Comparison of ENCODE assay signal across 20 mouse cellular contexts in the genomic region with DNA sequence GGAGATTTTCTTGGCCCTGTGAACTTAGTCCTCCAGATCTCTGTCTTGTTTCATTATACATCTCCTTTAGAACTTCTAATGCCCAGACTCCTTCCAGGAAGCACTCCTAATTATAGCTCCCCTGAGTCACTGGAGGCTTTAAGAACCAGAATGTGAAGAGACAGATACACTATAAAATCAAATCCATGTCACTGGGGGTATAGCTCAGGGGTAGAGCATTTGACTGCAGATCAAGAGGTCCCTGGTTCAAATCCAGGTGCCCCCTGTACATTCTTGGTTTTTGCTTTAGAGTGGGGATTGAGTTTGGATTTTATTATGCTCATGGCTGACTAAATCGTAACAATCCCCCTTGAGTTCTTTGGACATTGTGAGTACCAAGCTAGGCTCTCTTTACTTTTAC.
"Had no signal": no experiment of that assay in that cellular context is flagged by ENCODE, and none has a peak within 500 bp of the region (broad histone marks: within the 10 kb centered on the region; RNA-seq: fewer than 3 reads in every experiment).

No protein-coding gene starts in this region.

- H3K36me3 ChIP-seq: lung, embryonic 15.5 days; midbrain, embryonic 12.5 days; neural tube, embryonic 13.5 days; neural tube, embryonic 15.5 days had no signal

- DNase-seq: liver, postnatal 0 days; lung, adult 2 months; lung, postnatal 14 days; lung, postnatal 36 days; midbrain, embryonic 14.5 days; retina, postnatal 1 day; right cerebral cortex, adult 18-20 months; right cerebral cortex, postnatal 25 days; right cerebral cortex, postnatal 4 days; spleen, adult 18-20 months; thymus, adult 18-20 months; thymus, postnatal 14 days; thymus, postnatal 36 days had no signal

- ATAC-seq: liver, postnatal 0 days; lung, postnatal 0 days had no signal

- H3K27me3 ChIP-seq: lung, embryonic 15.5 days; megakaryocyte, embryonic 14.5 days; midbrain, embryonic 12.5 days; neural tube, embryonic 13.5 days; neural tube, embryonic 15.5 days had no signal

- H3K4me3 ChIP-seq: lung, embryonic 15.5 days; megakaryocyte, embryonic 14.5 days; midbrain, embryonic 12.5 days; neural tube, embryonic 13.5 days; neural tube, embryonic 15.5 days had no signal

- H3K4me1 ChIP-seq: lung, embryonic 15.5 days; megakaryocyte, embryonic 14.5 days; midbrain, embryonic 12.5 days; neural tube, embryonic 13.5 days; neural tube, embryonic 15.5 days had no signal

- H3K27ac ChIP-seq: lung, embryonic 15.5 days; macrophage; midbrain, embryonic 12.5 days; neural tube, embryonic 13.5 days; neural tube, embryonic 15.5 days had no signal

- H3K4me2 ChIP-seq: lung, embryonic 15.5 days; midbrain, embryonic 12.5 days; neural tube, embryonic 13.5 days; neural tube, embryonic 15.5 days had no signal

- H3K9ac ChIP-seq: liver, postnatal 0 days; lung, embryonic 15.5 days; midbrain, embryonic 12.5 days; neural tube, embryonic 13.5 days; neural tube, embryonic 15.5 days had no signal

- H3K9me3 ChIP-seq: lung, embryonic 15.5 days; megakaryocyte, embryonic 14.5 days; midbrain, embryonic 12.5 days; neural tube, embryonic 13.5 days; neural tube, embryonic 15.5 days had no signal
